Mouse (Mus musculus) forebrain, embryonic 14.5 days (tissue): ENCODE data around the gene Rsph1. TPM values are rescaled to one million over a fixed set of nuclear protein-coding genes. Genes with fewer than 3 reads are reported as not detected.

Experiments used
- ATAC-seq: fragments of 200-750 bp; cut with Nextera tagmentation; 2 replicates; pipeline ENCODE4 v1.8.0; 2017; ENCODE audit warnings: mild to moderate bottlenecking, moderate library complexity
- DNase-seq: peaks from one replicate; pipeline ENCODE4 v3.0.0-alpha.2; 2015; ENCODE audit warnings: low spot score
- H3K27ac ChIP-seq: fragments of 300-500 bp; sonication (generic); 2 replicates; pipeline ENCODE4 v1.5.1; 2014; ENCODE audit warnings: low read depth, mild to moderate bottlenecking, control low read depth, low read length, moderate library complexity
- H3K27me3 ChIP-seq: fragments of 300-500 bp; sonication (generic); replicated peaks from 2 replicates; pipeline ENCODE4 v1.6.1; 2014; ENCODE audit warnings: low read length, control low read depth, mixed read lengths; ENCODE audit not compliant: control insufficient read depth, insufficient read depth
- H3K36me3 ChIP-seq: fragments of 300-500 bp; sonication (generic); 2 replicates; pipeline ENCODE4 v1.6.1; 2014; ENCODE audit warnings: low read length, control low read depth; ENCODE audit not compliant: control insufficient read depth, insufficient read depth
- H3K4me1 ChIP-seq: fragments of 300-500 bp; sonication (generic); 2 replicates; pipeline ENCODE4 v1.6.1; 2014; ENCODE audit warnings: antibody characterized with exemption, low read length, control low read depth; ENCODE audit not compliant: control insufficient read depth, insufficient read depth
- H3K4me2 ChIP-seq: fragments of 300-500 bp; sonication (generic); 2 replicates; pipeline ENCODE4 v1.6.1; 2014; ENCODE audit warnings: mild to moderate bottlenecking, control low read depth, low read length
- H3K4me3 ChIP-seq: fragments of 300-500 bp; sonication (generic); 2 replicates; pipeline ENCODE4 v1.5.1; 2014; ENCODE audit warnings: low read depth, low read length, control low read depth
- H3K9ac ChIP-seq: fragments of 300-500 bp; sonication (generic); 2 replicates; pipeline ENCODE4 v1.6.1; 2014; ENCODE audit warnings: mild to moderate bottlenecking, low read length, control low read depth, moderate library complexity
- H3K9me3 ChIP-seq: fragments of 300-500 bp; sonication (generic); replicated peaks from 2 replicates; pipeline ENCODE4 v1.6.1; 2016; ENCODE audit warnings: low read length, control low read depth, mixed read lengths; ENCODE audit not compliant: control insufficient read depth
- WGBS: fragments of 180-500 bp; shearing (Covaris S2); extraction: QIAGEN DNeasy Blood & Tissue Kit; methylation state at CpG from one replicate; pipeline ENCODE4 v1.1.7; 2014; 5-methylcytosine and 5-hydroxymethylcytosine counted together
- polyA plus RNA-seq: library from polyadenylated mRNA; unstranded; fragments of >200 nt; fragmentation: Nextera tagmentation; extraction: Ambion mirVana; gene quantifications from 2 replicates; pipeline ENCODE4 v1.2.1, GENCODE M21; 2014

Rsph1 gene
- polyA plus RNA-seq, 1 experiment from 2014 or later = 2.9 TPM

- H3K27ac ChIP-seq = no peak overlapping the region
- WGBS = 33% methylated on average over 5 of the region's 5 CpGs
- no peak overlapping the region for H3K4me3 ChIP-seq
- no peak overlapping the region for H3K4me2 ChIP-seq
- ATAC-seq (no peak), DNase-seq (no peak)
- no peaks in the 10 kb centered on the region for H3K4me1 ChIP-seq
- no peak overlapping the region for H3K9ac ChIP-seq
- H3K27me3 ChIP-seq = no peaks in the 10 kb centered on the region
- no peaks in the 10 kb centered on the region for H3K36me3 ChIP-seq
- no peaks in the 10 kb centered on the region for H3K9me3 ChIP-seq
Observed at GRCm38 (mm10) chr17:31216068-31216955, 60.9 kb downstream of the Rsph1 start.

DNA sequence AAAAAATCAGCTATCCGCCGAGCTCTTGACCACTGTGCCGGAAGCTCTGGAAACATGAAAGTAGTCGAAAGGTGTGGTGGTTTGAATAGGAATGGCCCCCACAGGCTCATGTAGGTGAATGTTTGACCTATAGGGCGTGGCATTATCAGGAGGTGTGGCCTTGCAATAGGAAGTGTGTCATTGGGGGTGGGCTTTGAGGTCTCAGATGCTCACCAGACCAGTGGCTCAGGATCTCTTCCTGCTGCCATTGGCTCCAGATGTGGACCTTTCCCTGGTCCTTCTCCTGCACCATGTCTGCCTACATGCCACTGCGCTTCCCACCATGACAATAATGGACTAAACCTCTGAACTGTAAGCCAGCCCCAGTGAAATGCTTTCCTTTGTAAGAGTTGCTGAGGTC is 65.3 kb downstream of the Rsph1 start:
- Histone ChIP-seq H3K4me3 (no peak overlapping the region), H3K4me2 (no peak overlapping the region), H3K27me3 (no peaks in the 10 kb centered on the region), H3K4me1 (no peaks in the 10 kb centered on the region), H3K9me3 (no peaks in the 10 kb centered on the region), H3K9ac (no peak overlapping the region), H3K36me3 (no peaks in the 10 kb centered on the region), H3K27ac (no peak overlapping the region)
- ATAC-seq (no peak), DNase-seq (no peak)
- 89% methylated on average over 6 of the region's 6 CpGs for WGBS

DNA sequence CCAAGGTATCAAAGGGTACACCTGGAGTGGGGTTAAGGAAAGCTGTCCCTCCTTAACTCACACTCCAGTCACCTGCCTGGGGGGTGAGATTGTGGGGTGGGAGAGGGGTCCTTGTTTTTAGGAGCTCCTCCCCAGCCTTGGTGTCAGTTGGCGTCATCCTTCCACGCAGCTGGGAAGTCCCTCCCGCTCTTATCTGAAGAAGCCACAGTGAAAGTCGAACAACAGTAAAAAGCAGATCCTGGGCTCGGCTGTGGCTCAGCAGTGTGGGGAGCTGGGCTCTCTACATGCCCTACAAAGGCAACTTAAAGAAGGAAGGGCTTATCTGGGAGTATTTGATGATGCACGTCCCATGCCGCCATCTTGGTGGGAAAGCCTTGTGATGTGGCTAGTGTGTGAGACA is 66.9 kb downstream of the Rsph1 start:
- Histone ChIP-seq H3K27ac (no peak overlapping the region), H3K4me1 (no peaks in the 10 kb centered on the region), H3K4me3 (no peak overlapping the region), H3K9ac (no peak overlapping the region), H3K9me3 (no peaks in the 10 kb centered on the region), H3K27me3 (no peaks in the 10 kb centered on the region), H3K4me2 (no peak overlapping the region), H3K36me3 (no peaks in the 10 kb centered on the region)
- WGBS = 90% methylated on average over 7 of the region's 7 CpGs
- ATAC-seq (no peak), DNase-seq (no peak)

DNA sequence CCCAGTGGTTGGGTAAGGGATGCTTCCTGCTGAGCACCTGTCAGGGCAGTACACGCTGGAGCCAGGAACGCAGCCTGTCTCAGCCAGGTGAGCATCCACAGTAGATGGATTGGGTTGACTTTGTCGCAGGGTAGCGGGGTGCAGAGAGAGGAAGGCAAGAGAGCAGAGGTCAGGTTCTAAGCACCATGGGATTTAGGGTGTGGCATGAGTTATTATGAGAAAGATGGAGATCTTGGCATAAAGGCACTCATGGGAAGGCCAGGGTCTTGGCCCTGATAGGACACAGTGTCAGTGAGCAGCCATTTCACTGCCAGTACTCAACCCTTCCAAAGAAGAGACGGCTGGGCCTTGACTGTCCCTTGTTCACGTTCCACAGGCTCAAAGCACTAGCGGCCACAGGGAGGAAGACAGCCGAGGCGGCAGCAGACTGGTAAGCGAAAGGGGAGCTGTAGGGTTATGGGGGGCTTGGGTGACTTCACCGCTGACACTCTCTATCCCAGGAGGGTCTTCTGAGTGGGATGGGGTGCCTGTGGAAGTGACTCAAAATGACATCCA is 67.7 kb downstream of the Rsph1 start:
- Histone ChIP-seq H3K9ac (no peak overlapping the region), H3K27ac (no peak overlapping the region), H3K4me3 (no peak overlapping the region), H3K4me2 (no peak overlapping the region), H3K36me3 (no peaks in the 10 kb centered on the region), H3K9me3 (no peaks in the 10 kb centered on the region), H3K27me3 (no peaks in the 10 kb centered on the region), H3K4me1 (no peaks in the 10 kb centered on the region)
- 93% methylated on average over 11 of the region's 11 CpGs for WGBS
- DNase-seq (no peak), ATAC-seq (no peak)

GRCm38 (mm10) chr17:31208654-31209053 is 68.5 kb downstream of the Rsph1 start:
- Histone ChIP-seq H3K36me3 (no peaks in the 10 kb centered on the region), H3K27ac (no peak overlapping the region), H3K27me3 (no peaks in the 10 kb centered on the region), H3K4me3 (no peak overlapping the region), H3K4me1 (no peaks in the 10 kb centered on the region), H3K9ac (no peak overlapping the region), H3K4me2 (no peak overlapping the region), H3K9me3 (no peaks in the 10 kb centered on the region)
- WGBS = 89% methylated on average over 8 of the region's 8 CpGs
- DNase-seq (no peak), ATAC-seq (no peak)

DNA sequence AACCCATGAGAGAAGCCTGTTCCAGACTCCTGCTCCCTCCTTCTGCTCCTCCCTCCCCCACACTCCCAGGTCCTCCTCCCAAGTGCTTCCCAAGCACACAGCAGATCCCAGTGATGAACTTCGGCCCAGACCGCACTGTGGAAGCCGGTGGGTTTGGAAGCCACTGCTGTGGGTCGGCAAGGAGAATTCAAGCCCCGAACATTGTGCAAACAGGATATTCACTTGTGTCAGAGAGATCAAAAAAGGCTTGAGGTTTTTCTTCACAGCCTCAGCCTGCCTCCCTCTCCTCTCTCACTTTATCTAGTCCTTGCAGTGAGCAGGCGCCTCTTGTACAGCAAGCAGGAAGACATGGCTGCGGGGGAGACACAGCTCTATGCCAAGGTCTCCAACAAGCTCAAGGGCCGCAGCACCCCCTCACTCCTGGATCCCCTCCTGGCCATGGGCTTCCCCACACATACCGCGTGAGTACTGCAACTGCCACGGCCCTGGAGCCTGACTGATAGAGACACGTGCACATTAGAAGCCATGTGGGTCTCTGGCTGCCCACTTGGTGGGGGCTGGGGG is 69.3 kb downstream of the Rsph1 start, which contains the start of gene Ubash3a:
Gene Ubash3a (plus strand): TSS at position 103 of the 564 bp plus-strand sequence.
- Histone ChIP-seq H3K4me2 (no peak within 1 kb of the TSS), H3K9ac (no peak within 1 kb of the TSS), H3K9me3 (no peaks in the 10 kb centered on the region), H3K4me1 (no peaks in the 10 kb centered on the region), H3K36me3 (no peaks in the 10 kb centered on the region), H3K27ac (no peak within 1 kb of the TSS), H3K27me3 (no peaks in the 10 kb centered on the region), H3K4me3 (no peak within 1 kb of the TSS)
- no peak for DNase-seq
- ATAC-seq = no peak
- 90% methylated on average over 12 of the region's 12 CpGs for WGBS

Other genes with a start within 250 kb of the Rsph1 start
- gene Abcg1, start 219.7 kb downstream of the Rsph1 start, polyA plus RNA-seq = 16.8 and 19.7 TPM in 2 replicates
- 0.51 and 1.6 TPM in 2 replicates for gene Tff3, start 147.7 kb downstream of the Rsph1 start, polyA plus RNA-seq
- not detected in 2 replicates for gene Tff2, start 133.1 kb downstream of the Rsph1 start, polyA plus RNA-seq
- gene Tff1, start 112.1 kb downstream of the Rsph1 start, polyA plus RNA-seq = not detected in 2 replicates
- gene Tmprss3, start 78.4 kb downstream of the Rsph1 start, polyA plus RNA-seq = not detected in 2 replicates
- gene Ubash3a, start 69.5 kb downstream of the Rsph1 start, polyA plus RNA-seq = not detected in 2 replicates
- gene Slc37a1, start 9.4 kb upstream of the Rsph1 start, polyA plus RNA-seq = 6.9 and 7.9 TPM in 2 replicates
- gene Pde9a, start 108.8 kb upstream of the Rsph1 start, polyA plus RNA-seq = 60.7 and 68.5 TPM in 2 replicates
- gene Wdr4, start 242.6 kb upstream of the Rsph1 start, polyA plus RNA-seq = 31.3 and 34.3 TPM in 2 replicates
- gene Ndufv3, start 242.7 kb upstream of the Rsph1 start, polyA plus RNA-seq = 377 and 457 TPM in 2 replicates